Mouse (Mus musculus) heart, postnatal 0 days (tissue): Measurements from ENCODE around the gene Hspb9. TPM values are rescaled to one million over a fixed set of nuclear protein-coding genes. Genes with fewer than 3 reads are reported as not detected.

Source experiments
- ATAC-seq: fragments of 200-750 bp; cut with Nextera tagmentation; 2 replicates; pipeline ENCODE4 v1.8.0; 2017; ENCODE audit warnings: low read depth, moderate number of reproducible peaks, moderate library complexity; ENCODE audit not compliant: insufficient read depth
- DNase-seq: peaks from one replicate; pipeline ENCODE4 v3.0.0-alpha.2; 2016; ENCODE audit warnings: low spot score
- H3K27ac ChIP-seq: fragments of 300-500 bp; sonication (generic); 2 replicates; pipeline ENCODE4 v1.5.1; 2014; ENCODE audit warnings: low read depth, mild to moderate bottlenecking
- H3K27me3 ChIP-seq: fragments of 300-500 bp; sonication (generic); 2 replicates; pipeline ENCODE4 v1.6.1; 2014; ENCODE audit warnings: low read length, mixed read lengths; ENCODE audit not compliant: control insufficient read depth, insufficient read depth
- H3K36me3 ChIP-seq: fragments of 300-500 bp; sonication (generic); replicated peaks from 2 replicates; pipeline ENCODE4 v1.6.1; 2014; ENCODE audit warnings: low read length, mixed read lengths; ENCODE audit not compliant: control insufficient read depth, insufficient read depth
- H3K4me1 ChIP-seq: fragments of 300-500 bp; sonication (generic); 2 replicates; pipeline ENCODE4 v1.6.1; 2014; ENCODE audit warnings: antibody characterized with exemption; ENCODE audit not compliant: control insufficient read depth, insufficient read depth
- H3K4me2 ChIP-seq: fragments of 300-500 bp; sonication (generic); 2 replicates; pipeline ENCODE4 v1.6.1; 2014; ENCODE audit warnings: low read depth, mild to moderate bottlenecking, low read length, moderate library complexity
- H3K4me3 ChIP-seq: fragments of 300-500 bp; sonication (generic); 2 replicates; pipeline ENCODE4 v1.5.1; 2014; ENCODE audit warnings: low read depth, low read length
- H3K9ac ChIP-seq: fragments of 300-500 bp; sonication (generic); replicated peaks from 2 replicates; pipeline ENCODE4 v1.6.1; 2014; ENCODE audit warnings: low read depth, low read length, mixed read lengths
- H3K9me3 ChIP-seq: fragments of 300-500 bp; sonication (generic); replicated peaks from 2 replicates; pipeline ENCODE4 v1.6.1; 2016; ENCODE audit warnings: low read length; ENCODE audit not compliant: control insufficient read depth
- CTCF ChIP-seq: IDR thresholded peaks from 2 replicates; pipeline ENCODE4 v1.5.1; 2016; ENCODE audit warnings: antibody characterized with exemption, control low read depth, low read depth
- EP300 ChIP-seq: IDR thresholded peaks from 2 replicates; pipeline ENCODE4 v1.6.1; 2016; ENCODE audit warnings: antibody characterized with exemption, low read depth
- WGBS: fragments of 180-500 bp; shearing (Covaris S2); extraction: QIAGEN DNeasy Blood & Tissue Kit; methylation state at CpG from one replicate; pipeline ENCODE4 v1.1.7; 2014; 5-methylcytosine and 5-hydroxymethylcytosine counted together
- polyA plus RNA-seq: library from polyadenylated mRNA; unstranded; fragments of >200 nt; fragmentation: Nextera tagmentation; extraction: Ambion mirVana; gene quantifications from 2 replicates; pipeline ENCODE4 v1.2.1, GENCODE M21; 2015
- total RNA-seq: library from RNA; depleted of rRNA; stranded (reverse); fragments of >200 nt; gene quantifications from 2 replicates; pipeline ENCODE4 v1.2.3, GENCODE M21; 2014; ENCODE audit warnings: low replicate concordance

Gene Hspb9
- total and polyA plus RNA-seq, 2 experiments from 2014 or later = not detected

DNA sequence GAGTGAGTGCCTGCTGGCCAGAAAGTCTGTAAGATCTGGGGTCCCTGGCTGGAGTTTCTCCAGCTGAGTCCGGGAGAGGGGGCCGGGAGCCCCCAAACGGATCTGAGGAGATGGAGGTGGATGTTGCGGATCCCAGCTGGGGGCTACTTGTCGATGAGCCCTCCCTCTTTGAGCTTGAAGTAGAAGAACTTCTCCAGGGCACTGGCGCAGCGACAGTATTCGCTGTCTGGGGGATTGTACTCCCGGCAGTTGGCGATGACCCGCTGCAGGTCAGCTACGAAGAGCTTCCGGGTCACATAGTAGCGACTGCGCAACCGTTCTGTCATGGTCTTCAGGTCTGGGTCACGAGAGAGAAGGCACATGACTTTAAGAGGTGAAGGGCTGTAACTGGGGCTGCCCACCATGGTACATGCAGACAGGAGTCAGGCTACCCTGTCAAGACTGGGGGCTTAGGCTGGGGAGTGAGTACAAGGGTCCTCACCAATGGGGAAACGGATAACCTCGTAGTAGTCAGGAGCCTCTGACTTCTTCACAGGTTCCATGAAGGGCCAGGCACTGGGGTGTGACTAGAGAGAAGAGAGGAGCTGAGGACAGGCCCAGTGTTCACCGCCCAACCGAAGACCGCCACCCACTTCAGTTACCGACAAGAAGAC, 8.4 kb upstream of the Hspb9 start:
- Histone ChIP-seq H3K4me3 (no peak overlapping the region), H3K4me2 (no peak overlapping the region), H3K27ac (no peak overlapping the region), H3K36me3 (peaks cover 50% of the 10 kb centered on the region), H3K9me3 (no peaks in the 10 kb centered on the region), H3K9ac (no peak overlapping the region), H3K27me3 (no peaks in the 10 kb centered on the region), H3K4me1 (no peaks in the 10 kb centered on the region)
- DNase-seq (no peak), ATAC-seq (no peak)
- no peak for TF ChIP-seq EP300
- no peak for TF ChIP-seq CTCF
- 91% methylated on average over 23 of the region's 23 CpGs for WGBS

DNA sequence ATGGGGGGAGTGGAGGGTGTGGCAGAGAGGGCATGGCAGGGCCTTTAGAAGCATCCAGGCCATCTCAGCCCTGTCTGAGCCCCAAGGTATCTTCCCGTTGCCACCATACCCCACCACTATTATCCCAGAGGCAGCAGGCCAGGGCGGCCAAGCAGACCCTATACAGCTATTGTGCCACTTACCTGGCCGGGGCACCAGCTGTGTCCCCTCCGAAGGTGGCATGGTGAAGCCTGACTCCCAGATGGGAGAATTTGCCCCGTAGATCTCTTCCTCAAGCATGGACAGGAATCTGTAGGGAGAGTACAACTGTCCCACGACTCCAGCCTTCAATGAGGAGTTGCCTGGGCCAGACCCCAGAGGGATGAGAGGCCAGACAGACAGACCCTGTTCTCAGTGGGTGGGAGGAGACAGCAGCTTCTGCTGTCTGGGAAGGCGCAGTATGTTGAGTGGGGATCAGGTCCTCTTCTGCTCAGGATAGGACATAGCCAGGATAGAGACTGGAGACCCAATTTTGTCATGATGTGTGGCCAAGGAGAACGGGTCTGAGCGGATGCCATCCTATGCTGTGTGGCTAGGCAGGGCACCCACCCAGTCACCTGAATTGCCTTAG, 4.3 kb upstream of the Hspb9 start:
- WGBS = 94% methylated on average over 9 of the region's 9 CpGs
- H3K36me3 ChIP-seq = peaks cover 50% of the 10 kb centered on the region
- H3K27me3 ChIP-seq = no peaks in the 10 kb centered on the region
- no peak overlapping the region for H3K4me3 ChIP-seq
- no peak for TF ChIP-seq CTCF
- no peak for TF ChIP-seq EP300
- no peak overlapping the region for H3K4me2 ChIP-seq
- no peaks in the 10 kb centered on the region for H3K9me3 ChIP-seq
- H3K9ac ChIP-seq = no peak overlapping the region
- no peak for ATAC-seq
- no peak for DNase-seq
- H3K27ac ChIP-seq = no peak overlapping the region
- H3K4me1 ChIP-seq = peaks cover 15% of the 10 kb centered on the region

DNA sequence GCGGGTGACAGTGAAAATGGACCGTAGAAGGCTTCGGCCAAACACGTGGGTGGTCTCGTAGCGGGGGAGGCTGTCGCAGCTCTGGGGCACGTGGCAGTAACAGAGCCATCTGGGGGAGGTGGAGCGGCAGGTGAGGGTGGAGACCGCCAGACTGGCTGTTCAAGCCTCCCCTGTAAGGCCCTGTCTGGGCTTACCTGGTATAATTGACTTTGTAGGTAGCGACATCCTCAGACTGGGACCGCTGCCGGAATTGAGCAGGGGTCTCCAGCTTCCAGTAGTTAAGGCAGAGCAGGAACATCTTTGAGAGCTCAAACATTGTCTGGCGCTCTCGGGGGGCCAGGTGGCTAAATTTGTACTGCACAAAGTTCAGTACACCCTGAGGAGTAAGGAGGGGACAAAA, 3.1 kb upstream of the Hspb9 start:
- DNase-seq (no peak), ATAC-seq (no peak)
- H3K27me3 ChIP-seq = no peaks in the 10 kb centered on the region
- peaks cover 44% of the 10 kb centered on the region for H3K36me3 ChIP-seq
- no peak overlapping the region for H3K4me2 ChIP-seq
- TF ChIP-seq CTCF = no peak
- no peak for TF ChIP-seq EP300
- no peak overlapping the region for H3K9ac ChIP-seq
- H3K27ac ChIP-seq = no peak overlapping the region
- H3K4me3 ChIP-seq = no peak overlapping the region
- no peaks in the 10 kb centered on the region for H3K9me3 ChIP-seq
- H3K4me1 ChIP-seq = peaks cover 15% of the 10 kb centered on the region
- WGBS = 93% methylated on average over 15 of the region's 15 CpGs

DNA sequence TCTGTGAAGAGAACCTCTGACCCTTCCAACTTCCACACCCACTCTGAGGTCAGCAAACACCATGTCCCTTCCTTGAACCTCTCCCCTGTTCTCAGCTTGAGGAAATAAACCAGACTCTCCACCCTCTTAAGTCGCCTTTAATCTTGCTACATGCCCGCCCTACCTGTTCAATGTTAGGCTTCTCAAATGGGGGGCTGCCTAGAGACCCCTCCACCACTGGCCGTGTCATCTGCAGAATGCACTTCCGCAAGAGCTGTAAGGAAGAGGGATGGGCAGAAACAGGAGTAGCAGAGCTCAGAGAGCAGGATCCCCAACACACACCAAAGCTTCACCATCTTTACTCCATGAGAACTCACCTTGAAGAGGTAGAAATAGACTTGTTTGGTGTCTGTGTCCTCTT, 2.7 kb upstream of the Hspb9 start:
- no peak overlapping the region for H3K4me2 ChIP-seq
- H3K27ac ChIP-seq = no peak overlapping the region
- H3K4me1 ChIP-seq = peaks cover 15% of the 10 kb centered on the region
- TF ChIP-seq CTCF = no peak
- TF ChIP-seq EP300 = no peak
- no peak for ATAC-seq
- no peak for DNase-seq
- WGBS = 80% methylated on average over 4 of the region's 4 CpGs
- no peaks in the 10 kb centered on the region for H3K9me3 ChIP-seq
- H3K4me3 ChIP-seq = no peak overlapping the region
- peaks cover 44% of the 10 kb centered on the region for H3K36me3 ChIP-seq
- H3K9ac ChIP-seq = no peak overlapping the region
- no peaks in the 10 kb centered on the region for H3K27me3 ChIP-seq

DNA sequence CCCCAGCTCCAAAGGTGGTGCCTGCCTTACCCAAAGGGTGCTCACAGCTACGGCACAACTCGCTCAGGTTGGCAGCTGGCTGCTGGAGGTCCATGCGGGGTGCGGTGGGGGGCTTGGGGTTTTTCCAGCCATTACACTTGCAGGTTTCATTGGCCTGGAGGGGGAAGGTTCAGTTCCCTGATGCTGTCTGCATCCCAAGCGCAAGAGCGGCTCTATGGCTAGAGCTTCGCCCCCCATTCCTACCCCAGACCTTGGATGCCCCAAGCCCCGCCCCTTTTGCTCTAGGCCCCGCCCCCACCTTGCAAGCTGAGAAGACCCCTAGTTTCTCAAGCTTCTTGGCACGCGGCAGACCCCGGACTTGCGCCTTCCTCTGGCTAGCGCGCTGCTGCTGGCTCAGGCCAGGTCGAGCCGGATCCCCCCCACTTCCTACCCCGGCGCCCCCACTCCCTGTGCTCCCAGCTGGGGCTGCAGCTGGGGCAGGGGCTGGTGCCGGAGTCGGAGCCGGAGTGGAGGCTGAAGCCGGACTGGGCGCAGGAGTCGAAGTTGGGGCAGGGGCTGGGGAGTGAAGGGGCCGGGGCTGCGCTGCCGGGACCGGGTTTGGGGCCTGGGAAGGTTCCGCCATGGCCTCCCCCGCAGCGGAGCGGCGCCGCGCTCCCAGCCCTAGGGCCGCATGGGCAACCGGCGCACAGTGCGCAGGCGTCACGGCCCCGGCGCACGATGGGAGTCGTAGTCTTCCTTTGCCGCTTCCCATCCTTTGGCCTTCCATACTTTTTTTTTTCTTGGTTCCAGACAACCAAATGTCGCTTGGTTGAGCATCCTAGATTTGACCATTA, 1.7 kb upstream of the Hspb9 start, which contains the start of gene Kat2a:
Gene Kat2a, minus strand, starts transcription at position 683 of the 833 bp plus-strand sequence.
- WGBS = 3% methylated on average over 48 of the region's 48 CpGs
- Histone ChIP-seq H3K9me3 (no peaks in the 10 kb centered on the region), H3K4me1 (peaks cover 15% of the 10 kb centered on the region), H3K9ac (peak within 1 kb of the TSS; percentile 73), H3K27ac (peak within 1 kb of the TSS; percentile 46; the same call in 1 of the 2 replicates), H3K4me3 (peak within 1 kb of the TSS; percentile 76), H3K27me3 (no peaks in the 10 kb centered on the region), H3K4me2 (peak within 1 kb of the TSS; percentile 91), H3K36me3 (peaks cover 44% of the 10 kb centered on the region)
- peak; percentile 87 for ATAC-seq
- peak; percentile 73 for DNase-seq
- no peak for TF ChIP-seq EP300
- TF ChIP-seq CTCF = no peak
